Mouse (Mus musculus) cerebellum, adult 2 months (tissue): Measurements from ENCODE around the gene Kif16b.

Experiments
- CTCF ChIP-seq: fragments of 200-500 bp; IDR thresholded peaks from 2 replicates; pipeline ENCODE4 v1.5.1; 2011; ENCODE audit warnings: low read depth, mild to moderate bottlenecking, control low read depth, low read length, moderate library complexity, borderline replicate concordance; ENCODE audit not compliant: insufficient read depth
- POLR2A ChIP-seq: fragments of 200-500 bp; IDR thresholded peaks from 2 replicates; pipeline ENCODE4 v1.6.1; 2011; ENCODE audit warnings: low read length, control low read depth, borderline replicate concordance; ENCODE audit not compliant: insufficient read depth

- TF ChIP-seq CTCF (no peak), POLR2A (no peak)
Observed at GRCm38 (mm10) chr2:142604762-142605161, 296.6 kb downstream of the Kif16b start.
